Comparison of ENCODE assay signal across 24 mouse cellular contexts in the genomic region with DNA sequence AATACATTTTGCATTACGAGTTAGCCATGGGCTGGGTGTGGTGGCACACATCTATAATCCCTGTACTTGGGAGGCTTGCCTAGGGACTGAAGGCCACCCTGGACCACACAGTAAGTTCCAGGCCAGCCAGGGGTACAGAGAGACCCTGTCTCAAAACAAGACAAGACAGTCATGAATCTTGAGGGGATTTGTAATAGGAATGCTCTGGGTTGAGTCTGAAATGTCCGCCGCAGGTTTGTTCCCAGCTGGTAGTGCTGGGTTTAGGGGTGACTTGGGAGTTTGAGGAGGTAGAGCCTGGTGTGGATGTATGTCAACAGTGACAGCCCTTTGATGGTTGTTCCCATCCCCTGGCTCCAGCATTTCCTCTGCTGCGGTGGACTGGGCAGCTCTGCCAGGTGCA. TPM values are rescaled to one million over a fixed set of nuclear protein-coding genes. Genes with fewer than 3 reads are reported as not detected.
"Had no signal": no experiment of that assay in that cellular context is flagged by ENCODE, and none has a peak within 500 bp of the region (broad histone marks: within the 10 kb centered on the region; RNA-seq: fewer than 3 reads in every experiment).

No protein-coding gene starts in this region.

- H3K36me3 ChIP-seq: lung, embryonic 15.5 days had no signal

- H3K27me3 ChIP-seq: liver, embryonic 15.5 days; lung, embryonic 15.5 days; midbrain, embryonic 13.5 days; neural tube, embryonic 13.5 days had no signal

- H3K4me1 ChIP-seq: kidney, embryonic 15.5 days; lung, embryonic 15.5 days; megakaryocyte, embryonic 14.5 days; midbrain, embryonic 10.5 days; midbrain, embryonic 13.5 days; neural tube, embryonic 13.5 days had no signal

- DNase-seq: kidney, adult 8-10 months; kidney, postnatal 10 days; kidney, postnatal 36 days; layer of hippocampus, postnatal 36 days; left cerebral cortex, postnatal 4 days; lung, adult 18-20 months; lung, postnatal 10 days; lung, postnatal 36 days; retina, postnatal 1 day; right cerebral cortex, postnatal 4 days; thymus, postnatal 25 days had no signal

- H3K4me3 ChIP-seq: kidney, embryonic 15.5 days; left cerebral cortex, adult 2 months; liver, embryonic 15.5 days; lung, embryonic 15.5 days; megakaryocyte, embryonic 14.5 days; midbrain, embryonic 10.5 days; midbrain, embryonic 13.5 days; myocyte; neural tube, embryonic 13.5 days had no signal

- H3K27ac ChIP-seq: kidney, embryonic 15.5 days; left cerebral cortex, adult 2 months; liver, embryonic 15.5 days; lung, embryonic 15.5 days; midbrain, embryonic 10.5 days; midbrain, embryonic 13.5 days; neural tube, embryonic 13.5 days had no signal

- H3K9me3 ChIP-seq: kidney, embryonic 15.5 days; liver, embryonic 15.5 days; lung, embryonic 15.5 days; megakaryocyte, embryonic 14.5 days; midbrain, embryonic 10.5 days; midbrain, embryonic 13.5 days; neural tube, embryonic 13.5 days had no signal

RNA-seq across cellular contexts. Expression of a gene that starts 10.0 kb away (rescaled TPM):
- total RNA-seq: liver, adult 2 months; monocyte, adult 5-6 weeks had no signal
- polyA plus RNA-seq: liver, adult 2 months; midbrain, embryonic 10.5 days; midbrain, embryonic 16.5 days had no signal

RNA-seq across cellular contexts. Expression of a gene that starts 35.8 kb away (rescaled TPM):
- total RNA-seq: liver, adult 2 months; monocyte, adult 5-6 weeks; neutrophil, adult 5-6 weeks had no signal
- polyA plus RNA-seq: liver, adult 2 months had no signal
